Mouse (Mus musculus): ENCODE results near the gene Rabac1. TPM values are rescaled to one million over a fixed set of nuclear protein-coding genes. Genes with fewer than 3 reads are reported as not detected.
A peak's percentile ranks its signal among the peaks of the same experiment; 100 is the strongest.

Gene Rabac1
- polyA plus RNA-seq, 1 experiment from 2014 or later, result 58.7 TPM

DNA sequence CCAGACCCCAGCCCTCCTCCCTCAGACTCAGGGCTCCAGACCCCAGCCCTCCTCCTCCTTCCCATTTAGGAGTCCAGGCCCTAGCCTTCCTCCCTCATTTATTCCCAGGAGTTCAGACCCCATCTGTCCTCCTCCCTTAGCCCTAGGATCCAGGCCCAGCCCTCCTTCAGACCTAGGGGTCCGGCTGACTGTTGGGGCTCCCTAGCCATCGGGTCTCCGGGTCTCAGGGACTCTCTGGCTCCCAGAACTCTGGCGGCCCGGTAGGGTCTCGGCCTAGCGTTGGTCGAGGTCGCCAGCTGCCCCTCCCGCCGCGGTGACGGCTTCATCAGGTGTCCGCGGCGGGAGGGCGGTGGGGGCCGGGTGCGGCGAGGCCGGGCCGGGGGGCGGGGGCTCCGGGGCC, 18.6 kb downstream of the Rabac1 start:
- peak overlapping the region; percentile 40 for H3K4me2 ChIP-seq (ENCODE audit: low read depth, low read length)
- no peaks in the 10 kb centered on the region for H3K4me1 ChIP-seq (ENCODE audit: control insufficient read depth, low read depth, low read length)
- no peak overlapping the region for H3K9ac ChIP-seq (ENCODE audit: low read depth, low read length)
- H3K9me3 ChIP-seq (replicated peaks; ENCODE audit: control insufficient read depth, low read length), result no peaks in the 10 kb centered on the region
- H3K27ac ChIP-seq (ENCODE audit: low read length), result no peak overlapping the region
- WGBS (ENCODE audit: insufficient replicate concordance), result 2% methylated on average over 24 of the region's 24 CpGs
- ATAC-seq (ENCODE audit: low read depth), result no peak
- peak overlapping the region; percentile 35 for H3K4me3 ChIP-seq (ENCODE audit: low read depth, low read length)
- H3K27me3 ChIP-seq (ENCODE audit: control insufficient read depth, insufficient read depth, low read depth, low read length), result peaks cover 80% of the 10 kb centered on the region
- H3K36me3 ChIP-seq (ENCODE audit: control insufficient read depth, insufficient read depth), result no peaks in the 10 kb centered on the region

GRCm38 (mm10) chr7:24949958-24950623, 22.5 kb downstream of the Rabac1 start:
- no peak for ATAC-seq (ENCODE audit: low read depth)
- Histone ChIP-seq H3K4me2 (ENCODE audit: low read depth, low read length) (no peak overlapping the region), H3K9me3 (replicated peaks; ENCODE audit: control insufficient read depth, low read length) (no peaks in the 10 kb centered on the region), H3K36me3 (ENCODE audit: control insufficient read depth, insufficient read depth) (no peaks in the 10 kb centered on the region), H3K4me3 (ENCODE audit: low read depth, low read length) (no peak overlapping the region), H3K4me1 (ENCODE audit: control insufficient read depth, low read depth, low read length) (no peaks in the 10 kb centered on the region), H3K27me3 (ENCODE audit: control insufficient read depth, insufficient read depth, low read depth, low read length) (peaks cover 97% of the 10 kb centered on the region), H3K27ac (ENCODE audit: low read length) (no peak overlapping the region), H3K9ac (ENCODE audit: low read depth, low read length) (no peak overlapping the region)
- 2% methylated on average over 8 of the region's 8 CpGs for WGBS (ENCODE audit: insufficient replicate concordance)

- Histone ChIP-seq H3K27ac (ENCODE audit: low read length) (no peak overlapping the region), H3K4me3 (ENCODE audit: low read depth, low read length) (no peak overlapping the region), H3K36me3 (ENCODE audit: control insufficient read depth, insufficient read depth) (no peaks in the 10 kb centered on the region), H3K9me3 (replicated peaks; ENCODE audit: control insufficient read depth, low read length) (no peaks in the 10 kb centered on the region), H3K9ac (ENCODE audit: low read depth, low read length) (no peak overlapping the region), H3K4me1 (ENCODE audit: control insufficient read depth, low read depth, low read length) (no peaks in the 10 kb centered on the region), H3K27me3 (ENCODE audit: control insufficient read depth, insufficient read depth, low read depth, low read length) (peaks cover 97% of the 10 kb centered on the region), H3K4me2 (ENCODE audit: low read depth, low read length) (no peak overlapping the region)
- 3% methylated on average over 28 of the region's 29 CpGs for WGBS (ENCODE audit: insufficient replicate concordance)
- no peak for ATAC-seq (ENCODE audit: low read depth)
These were observed 23.8 kb downstream of the Rabac1 start for GRCm38 (mm10) chr7:24948774-24949173.

- peaks cover 97% of the 10 kb centered on the region for H3K27me3 ChIP-seq (ENCODE audit: control insufficient read depth, insufficient read depth, low read depth, low read length)
- no peak overlapping the region for H3K4me3 ChIP-seq (ENCODE audit: low read depth, low read length)
- 4% methylated on average over 7 of the region's 7 CpGs for WGBS (ENCODE audit: insufficient replicate concordance)
- no peaks in the 10 kb centered on the region for H3K36me3 ChIP-seq (ENCODE audit: control insufficient read depth, insufficient read depth)
- no peak overlapping the region for H3K9ac ChIP-seq (ENCODE audit: low read depth, low read length)
- H3K9me3 ChIP-seq (replicated peaks; ENCODE audit: control insufficient read depth, low read length), result no peaks in the 10 kb centered on the region
- no peak overlapping the region for H3K27ac ChIP-seq (ENCODE audit: low read length)
- H3K4me1 ChIP-seq (ENCODE audit: control insufficient read depth, low read depth, low read length), result no peaks in the 10 kb centered on the region
- ATAC-seq (ENCODE audit: low read depth), result no peak
- no peak overlapping the region for H3K4me2 ChIP-seq (ENCODE audit: low read depth, low read length)
These were observed 25.1 kb downstream of the Rabac1 start for GRCm38 (mm10) chr7:24947316-24948048.

DNA sequence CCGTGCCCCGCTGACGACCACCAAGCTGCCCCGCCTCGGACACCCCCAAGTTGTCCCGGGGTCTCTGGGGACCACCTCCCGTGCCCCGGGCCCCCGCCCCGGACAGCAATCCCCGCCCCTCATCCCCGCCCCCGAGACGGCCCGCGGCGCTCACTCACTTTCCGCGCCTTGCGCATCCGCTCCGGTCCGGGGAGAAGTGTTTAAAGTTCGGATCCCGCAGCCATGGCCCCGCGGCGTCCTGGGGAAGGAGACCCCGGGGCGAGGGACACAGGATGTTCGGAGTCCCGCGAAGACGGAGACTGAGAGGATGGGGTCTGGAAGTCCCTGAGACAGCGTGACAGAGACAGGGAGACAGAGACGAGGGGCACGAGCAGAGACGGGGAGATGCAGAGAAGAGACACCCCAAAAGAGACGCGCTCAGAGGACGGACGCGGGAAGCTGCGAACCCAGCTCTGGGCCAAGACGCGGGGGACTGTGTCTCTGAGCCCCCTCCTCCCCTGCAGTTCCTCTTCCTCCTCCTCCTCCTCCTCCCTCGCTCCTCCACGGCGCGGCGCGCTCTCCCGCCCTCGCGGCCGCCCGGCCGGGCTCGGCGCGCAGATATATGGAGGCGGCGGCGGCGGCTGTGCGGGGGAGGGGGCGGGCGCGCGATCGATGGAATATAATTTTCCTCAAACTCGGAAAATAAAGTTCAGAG, 28.1 kb downstream of the Rabac1 start, which contains the start of gene Gm4881:
Gene Gm4881 (minus strand): TSS at position 238 of the 694 bp plus-strand sequence.
- WGBS (ENCODE audit: insufficient replicate concordance), result 1% methylated on average over 61 of the region's 72 CpGs
- peaks cover 84% of the 10 kb centered on the region for H3K27me3 ChIP-seq (ENCODE audit: control insufficient read depth, insufficient read depth, low read depth, low read length)

GRCm38 (mm10) chr7:24943641-24944040, 28.9 kb downstream of the Rabac1 start:
- Histone ChIP-seq H3K9ac (ENCODE audit: low read depth, low read length) (no peak overlapping the region), H3K4me1 (ENCODE audit: control insufficient read depth, low read depth, low read length) (no peaks in the 10 kb centered on the region), H3K36me3 (ENCODE audit: control insufficient read depth, insufficient read depth) (no peaks in the 10 kb centered on the region), H3K4me2 (ENCODE audit: low read depth, low read length) (no peak overlapping the region), H3K9me3 (replicated peaks; ENCODE audit: control insufficient read depth, low read length) (no peaks in the 10 kb centered on the region), H3K27me3 (ENCODE audit: control insufficient read depth, insufficient read depth, low read depth, low read length) (peaks cover 78% of the 10 kb centered on the region), H3K27ac (ENCODE audit: low read length) (no peak overlapping the region), H3K4me3 (ENCODE audit: low read depth, low read length) (no peak overlapping the region)
- no peak for ATAC-seq (ENCODE audit: low read depth)
- 2% methylated on average over 6 of the region's 6 CpGs for WGBS (ENCODE audit: insufficient replicate concordance)

More for the DNA sequence above, 28.1 kb downstream of the Rabac1 start, which contains the start of gene Gm4881:
- no peak for ATAC-seq (ENCODE audit: low read depth)
- H3K27ac ChIP-seq (ENCODE audit: low read length), result no peak within 1 kb of the TSS
- H3K36me3 ChIP-seq (ENCODE audit: control insufficient read depth, insufficient read depth), result no peaks in the 10 kb centered on the region
- peak within 1 kb of the TSS; percentile 33; the same call in 1 of the 2 replicates for H3K4me2 ChIP-seq (ENCODE audit: low read depth, low read length)
- no peak within 1 kb of the TSS for H3K9ac ChIP-seq (ENCODE audit: low read depth, low read length)
- H3K4me3 ChIP-seq (ENCODE audit: low read depth, low read length), result peak within 1 kb of the TSS; percentile 29; the same call in 1 of the 2 replicates
- H3K4me1 ChIP-seq (ENCODE audit: control insufficient read depth, low read depth, low read length), result no peaks in the 10 kb centered on the region
- H3K9me3 ChIP-seq (replicated peaks; ENCODE audit: control insufficient read depth, low read length), result no peaks in the 10 kb centered on the region

DNA sequence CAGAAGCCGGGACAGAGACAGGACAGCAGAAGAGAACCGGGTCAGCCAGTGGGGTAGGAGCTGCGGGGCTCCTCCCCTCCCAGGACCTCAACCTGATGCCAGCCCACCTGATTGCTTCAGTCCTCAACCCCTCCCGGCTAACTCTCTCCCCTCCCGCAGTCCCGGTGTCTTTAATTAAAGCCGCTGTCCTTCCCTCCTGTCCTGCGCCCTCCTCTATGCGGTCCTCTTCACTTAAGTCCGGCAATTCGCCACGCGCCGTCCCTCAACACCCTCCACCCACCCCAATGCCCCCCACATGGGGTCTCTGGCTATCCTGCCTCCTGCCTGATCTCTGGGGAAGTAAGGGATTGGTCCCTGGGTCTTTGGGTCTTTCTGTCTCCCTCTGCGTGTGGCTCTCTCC, 40.9 kb downstream of the Rabac1 start:
- H3K27me3 ChIP-seq (ENCODE audit: control insufficient read depth, insufficient read depth, low read depth, low read length), result peaks cover 69% of the 10 kb centered on the region
- no peaks in the 10 kb centered on the region for H3K36me3 ChIP-seq (ENCODE audit: control insufficient read depth, insufficient read depth)
- no peak overlapping the region for H3K9ac ChIP-seq (ENCODE audit: low read depth, low read length)
- no peak overlapping the region for H3K27ac ChIP-seq (ENCODE audit: low read length)
- no peaks in the 10 kb centered on the region; the same call in 1 of the 2 replicates for H3K4me1 ChIP-seq (ENCODE audit: control insufficient read depth, low read depth, low read length)
- H3K9me3 ChIP-seq (replicated peaks; ENCODE audit: control insufficient read depth, low read length), result no peaks in the 10 kb centered on the region
- no peak overlapping the region for H3K4me2 ChIP-seq (ENCODE audit: low read depth, low read length)
- H3K4me3 ChIP-seq (ENCODE audit: low read depth, low read length), result no peak overlapping the region
- 4% methylated on average over 15 of the region's 15 CpGs for WGBS (ENCODE audit: insufficient replicate concordance)
- no peak for ATAC-seq (ENCODE audit: low read depth)

GRCm38 (mm10) chr7:24930475-24930874, 42.1 kb downstream of the Rabac1 start:
- peaks cover 5% of the 10 kb centered on the region for H3K36me3 ChIP-seq (ENCODE audit: control insufficient read depth, insufficient read depth)
- no peak for ATAC-seq (ENCODE audit: low read depth)
- H3K27me3 ChIP-seq (ENCODE audit: control insufficient read depth, insufficient read depth, low read depth, low read length), result peaks cover 60% of the 10 kb centered on the region
- no peaks in the 10 kb centered on the region for H3K9me3 ChIP-seq (replicated peaks; ENCODE audit: control insufficient read depth, low read length)
- no peaks in the 10 kb centered on the region; the same call in 1 of the 2 replicates for H3K4me1 ChIP-seq (ENCODE audit: control insufficient read depth, low read depth, low read length)
- WGBS (ENCODE audit: insufficient replicate concordance), result 40% methylated on average over 6 of the region's 6 CpGs
- H3K4me2 ChIP-seq (ENCODE audit: low read depth, low read length), result no peak overlapping the region
- H3K4me3 ChIP-seq (ENCODE audit: low read depth, low read length), result no peak overlapping the region
- no peak overlapping the region for H3K9ac ChIP-seq (ENCODE audit: low read depth, low read length)
- H3K27ac ChIP-seq (ENCODE audit: low read length), result no peak overlapping the region

All from liver, embryonic 16.5 days (tissue).